Mouse (Mus musculus) myocyte (in vitro differentiated cells): ENCODE results near the gene Kcna6. TPM values are rescaled to one million over a fixed set of nuclear protein-coding genes. Genes with fewer than 3 reads are reported as not detected.

ENCODE experiments used
- H3K27me3 ChIP-seq: one replicate; pipeline ENCODE4 v1.6.1; 2011; ENCODE audit not compliant: control insufficient read depth, insufficient read depth, insufficient read length
- H3K36me3 ChIP-seq: one replicate; pipeline ENCODE4 v1.6.1; 2011; ENCODE audit not compliant: control insufficient read depth, insufficient read depth
- H3K4me2 ChIP-seq: one replicate; pipeline ENCODE4 v1.6.1; 2011; ENCODE audit warnings: low read depth, control low read depth
- H3K4me3 ChIP-seq: one replicate; pipeline ENCODE4 v1.5.1; 2011; ENCODE audit warnings: mild to moderate bottlenecking, control low read depth, moderate library complexity
- H3K79me2 ChIP-seq: one replicate; pipeline ENCODE4 v1.6.1; 2011; ENCODE audit not compliant: control insufficient read depth, insufficient read depth
- H3ac ChIP-seq: one replicate; pipeline ENCODE4 v1.6.1; 2011; ENCODE audit not compliant: control insufficient read depth, insufficient read length
- CEBPB ChIP-seq: IDR thresholded peaks from 2 replicates; pipeline ENCODE4 v1.6.1; 2011; ENCODE audit warnings: mild to moderate bottlenecking, moderate library complexity; ENCODE audit not compliant: poor library complexity, insufficient read depth, severe bottlenecking
- E2F4 ChIP-seq: IDR thresholded peaks from one replicate; pipeline ENCODE4 v1.6.1; 2011; ENCODE audit warnings: mild to moderate bottlenecking, control low read depth, moderate library complexity; ENCODE audit not compliant: insufficient read depth
- MAX ChIP-seq: IDR thresholded peaks from one replicate; pipeline ENCODE4 v1.6.1; 2011; ENCODE audit warnings: low read depth, mild to moderate bottlenecking, control low read depth
- MYOD1 ChIP-seq, 3 experiments: IDR thresholded peaks; one replicate each; pipeline ENCODE4 v1.6.1; 2011; ENCODE audit warnings: control low read depth in 2 of 3, low read depth in 2 of 3, mild to moderate bottlenecking in 2 of 3, moderate library complexity in 1 of 3; ENCODE audit not compliant: insufficient read length in 2 of 3, control insufficient read depth in 1 of 3
- MYOG ChIP-seq, 3 experiments: IDR thresholded peaks; one replicate each; pipeline ENCODE4 v1.6.1; 2011; ENCODE audit warnings: control low read depth in 2 of 3, low read depth in 2 of 3, mild to moderate bottlenecking in 2 of 3; ENCODE audit not compliant: insufficient read length in 2 of 3, control insufficient read depth in 1 of 3, insufficient read depth in 1 of 3
- POLR2A ChIP-seq: IDR thresholded peaks from one replicate; pipeline ENCODE4 v1.6.1; 2011; ENCODE audit warnings: low read depth, mild to moderate bottlenecking, control low read depth, moderate library complexity; ENCODE audit not compliant: insufficient read length
- POLR2AphosphoS2 ChIP-seq: IDR thresholded peaks from one replicate; pipeline ENCODE4 v1.6.1; 2011; ENCODE audit warnings: low read depth, control low read depth; ENCODE audit not compliant: insufficient read length
- REST ChIP-seq: IDR thresholded peaks from one replicate; pipeline ENCODE4 v1.6.1; 2011; ENCODE audit warnings: mild to moderate bottlenecking, control low read depth, moderate library complexity; ENCODE audit not compliant: insufficient read depth, insufficient read length
- SRF ChIP-seq: IDR thresholded peaks from one replicate; pipeline ENCODE4 v1.6.1; 2011; ENCODE audit warnings: low read depth; ENCODE audit not compliant: control insufficient read depth, insufficient read length
- TCF12 ChIP-seq: IDR thresholded peaks from one replicate; pipeline ENCODE4 v1.6.1; 2011; ENCODE audit warnings: mild to moderate bottlenecking, control low read depth; ENCODE audit not compliant: poor library complexity, insufficient read depth, severe bottlenecking
- TCF3 ChIP-seq: IDR thresholded peaks from one replicate; pipeline ENCODE4 v1.6.1; 2011; ENCODE audit warnings: low read depth, control low read depth; ENCODE audit not compliant: insufficient read length
- USF1 ChIP-seq: IDR thresholded peaks from one replicate; pipeline ENCODE4 v1.6.1; 2011; ENCODE audit warnings: low read depth, mild to moderate bottlenecking, control low read depth, moderate library complexity
- polyA plus RNA-seq: library from polyadenylated mRNA; unstranded; fragments of >200 nt; fragmentation: generic; extraction: Trizol; gene quantifications from one replicate; pipeline ENCODE4 v1.2.1, GENCODE M21; 2012; ENCODE audit warnings: missing spikeins

Gene Kcna6
- polyA plus RNA-seq, 1 experiment = not detected

DNA sequence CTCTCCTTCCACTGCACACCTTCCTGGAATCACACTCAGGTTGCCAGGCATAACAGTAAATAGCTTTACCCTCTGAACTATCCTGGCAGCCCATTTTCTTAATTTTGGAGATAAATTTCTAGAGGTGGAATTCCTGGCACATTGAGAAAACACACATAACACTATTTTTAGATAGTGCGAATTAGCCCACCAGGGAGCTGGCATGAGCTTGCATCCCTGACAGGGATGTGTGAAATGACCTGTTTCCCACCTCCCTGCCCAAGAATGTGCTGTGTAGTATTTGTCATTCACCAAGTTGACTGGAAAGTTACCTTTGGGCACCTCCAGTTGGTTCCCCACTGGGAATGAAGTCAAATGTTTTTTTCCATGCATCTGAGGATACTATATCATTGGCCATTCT is 42.6 kb upstream of the Kcna6 start:
- H3K79me2 ChIP-seq = no peaks in the 10 kb centered on the region

DNA sequence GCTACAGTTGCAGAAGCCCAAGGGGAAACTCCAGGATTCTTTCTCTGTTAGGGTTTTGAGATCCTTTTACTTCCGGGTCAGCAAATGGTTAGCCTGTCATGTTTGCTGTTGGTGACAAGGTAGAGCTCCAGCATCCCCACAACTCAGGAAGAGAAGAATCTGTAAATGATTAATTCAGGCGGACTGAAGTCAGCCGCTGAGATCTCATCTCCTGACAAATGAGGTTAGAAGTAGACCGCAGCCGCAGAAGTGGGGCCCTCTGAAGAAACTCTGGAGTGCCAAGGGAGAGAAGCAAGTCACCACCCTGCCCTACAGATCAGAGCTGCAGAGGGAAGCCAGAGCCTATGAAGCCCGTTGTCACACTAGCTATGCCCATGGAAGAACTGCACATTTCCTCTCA is 37.4 kb upstream of the Kcna6 start:
- Histone ChIP-seq H3K27me3 (peaks cover 4% of the 10 kb centered on the region), H3K4me3 (no peak overlapping the region), H3K4me2 (no peak overlapping the region), H3K36me3 (no peaks in the 10 kb centered on the region), H3ac (no peak overlapping the region), H3K79me2 (no peaks in the 10 kb centered on the region)
- no peak for TF ChIP-seq POLR2AphosphoS2
- TF ChIP-seq MYOD1 (IDR thresholded peaks at IDR 0.05; ENCODE audit: control insufficient read depth in 1 of 3, insufficient read length in 2 of 3, low read depth in 2 of 3) = no peak
- no peak for TF ChIP-seq POLR2A
- TF ChIP-seq USF1 = no peak
- no peak for TF ChIP-seq SRF
- TF ChIP-seq E2F4 = no peak
- TF ChIP-seq REST = no peak
- no peak for TF ChIP-seq CEBPB
- no peak for TF ChIP-seq MYOG (IDR thresholded peaks at IDR 0.05; ENCODE audit: control insufficient read depth in 1 of 3, insufficient read depth in 1 of 3, insufficient read length in 2 of 3, low read depth in 2 of 3)
- no peak for TF ChIP-seq TCF3
- TF ChIP-seq MAX = no peak
- TF ChIP-seq TCF12 = no peak

More for the DNA sequence above, 42.6 kb upstream of the Kcna6 start:
- no peak overlapping the region for H3K4me3 ChIP-seq
- no peak overlapping the region for H3K4me2 ChIP-seq
- H3K36me3 ChIP-seq = no peaks in the 10 kb centered on the region
- TF ChIP-seq POLR2AphosphoS2 (no peak), CEBPB (no peak), SRF (no peak), REST (no peak), MYOG (IDR thresholded peaks at IDR 0.05; ENCODE audit: control insufficient read depth in 1 of 3, insufficient read depth in 1 of 3, insufficient read length in 2 of 3, low read depth in 2 of 3) (no peak), USF1 (no peak), MYOD1 (IDR thresholded peaks at IDR 0.05; ENCODE audit: control insufficient read depth in 1 of 3, insufficient read length in 2 of 3, low read depth in 2 of 3) (no peak), TCF12 (no peak), TCF3 (no peak), MAX (no peak), E2F4 (no peak), POLR2A (no peak)
- no peaks in the 10 kb centered on the region for H3K27me3 ChIP-seq
- H3ac ChIP-seq = no peak overlapping the region

DNA sequence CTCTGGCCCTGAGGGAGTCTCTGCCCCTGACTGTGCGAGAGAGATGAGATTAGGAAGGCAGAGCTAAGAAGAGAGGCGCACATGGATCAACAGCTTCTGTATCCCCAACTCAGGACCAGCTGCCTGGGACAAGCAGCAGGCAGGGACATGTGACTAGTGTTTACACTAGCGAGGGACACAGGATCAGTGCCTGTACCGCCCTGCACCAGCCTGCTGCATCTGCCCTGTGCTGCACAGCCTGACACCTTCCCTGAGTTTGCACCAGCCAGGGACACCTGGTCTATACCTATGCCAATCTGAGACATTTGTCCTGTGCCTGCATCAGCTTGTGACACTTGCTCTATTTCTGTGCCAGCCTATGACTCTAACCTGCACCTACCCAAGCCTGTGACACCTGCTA is 33.4 kb upstream of the Kcna6 start:
- TF ChIP-seq TCF12 = no peak
- no peak for TF ChIP-seq SRF
- no peak for TF ChIP-seq POLR2AphosphoS2
- TF ChIP-seq TCF3 = no peak
- TF ChIP-seq CEBPB = no peak
- TF ChIP-seq E2F4 = no peak
- no peak for TF ChIP-seq MYOG (IDR thresholded peaks at IDR 0.05; ENCODE audit: control insufficient read depth in 1 of 3, insufficient read depth in 1 of 3, insufficient read length in 2 of 3, low read depth in 2 of 3)
- no peak for TF ChIP-seq MAX
- TF ChIP-seq MYOD1 (IDR thresholded peaks at IDR 0.05; ENCODE audit: control insufficient read depth in 1 of 3, insufficient read length in 2 of 3, low read depth in 2 of 3) = no peak
- TF ChIP-seq REST = no peak
- no peak for TF ChIP-seq POLR2A
- no peak for TF ChIP-seq USF1
- H3K79me2 ChIP-seq = no peaks in the 10 kb centered on the region
- H3K4me2 ChIP-seq = no peak overlapping the region
- H3K4me3 ChIP-seq = no peak overlapping the region
- no peaks in the 10 kb centered on the region for H3K36me3 ChIP-seq
- H3K27me3 ChIP-seq = peaks cover 4% of the 10 kb centered on the region
- no peak overlapping the region for H3ac ChIP-seq

- no peak overlapping the region for H3K4me2 ChIP-seq
- H3K4me3 ChIP-seq = no peak overlapping the region
- TF ChIP-seq MYOD1 (IDR thresholded peaks at IDR 0.05; ENCODE audit: control insufficient read depth in 1 of 3, insufficient read length in 2 of 3, low read depth in 2 of 3) (no peak), REST (no peak), CEBPB (no peak), E2F4 (no peak), TCF12 (no peak)
- no peaks in the 10 kb centered on the region for H3K79me2 ChIP-seq
- H3ac ChIP-seq = no peak overlapping the region
- no peaks in the 10 kb centered on the region for H3K36me3 ChIP-seq
- peaks cover 4% of the 10 kb centered on the region for H3K27me3 ChIP-seq
Observed at GRCm38 (mm10) chr6:126772326-126772725, 31.9 kb upstream of the Kcna6 start.

- H3K27me3 ChIP-seq = peaks cover 4% of the 10 kb centered on the region
- no peak overlapping the region for H3K4me3 ChIP-seq
- TF ChIP-seq CEBPB (no peak), TCF3 (no peak), POLR2AphosphoS2 (no peak)
- H3K79me2 ChIP-seq = no peaks in the 10 kb centered on the region
- H3K36me3 ChIP-seq = no peaks in the 10 kb centered on the region
- H3K4me2 ChIP-seq = no peak overlapping the region
- H3ac ChIP-seq = no peak overlapping the region
Observed at GRCm38 (mm10) chr6:126770146-126770731, 29.8 kb upstream of the Kcna6 start.
